Mouse (Mus musculus) erythroid progenitor cell, adult 5-6 weeks (primary cell): ENCODE measurements around the gene Ralb. TPM values are rescaled to one million over a fixed set of nuclear protein-coding genes. Genes with fewer than 3 reads are reported as not detected.
A peak's percentile ranks its signal among the peaks of the same experiment; 100 is the strongest.

ENCODE experiments used
- ATAC-seq: replicated peaks from 2 replicates; pipeline ENCODE4 v1.8.0; 2016; ENCODE audit warnings: moderate number of reproducible peaks, mild to moderate bottlenecking, moderate TSS enrichment, inconsistent platforms; ENCODE audit not compliant: poor library complexity, low FRiP score, severe bottlenecking
- total RNA-seq, 2 experiments: library from RNA; stranded (forward) in 1 of 2; stranded (reverse) in 1 of 2; fragments of 150-400 nt in 1 of 2; fragments of 186-747, 209-891 nt in 1 of 2; gene quantifications; 2 replicates each; pipeline versions ENCODE4 v1.2.3 to v1.2.4; 2015 to 2017; ENCODE audit warnings: low replicate concordance in 2 of 2

The Ralb gene
- total RNA-seq, 2 experiments from 2014 or later: 2.2 to 10.1 TPM

DNA sequence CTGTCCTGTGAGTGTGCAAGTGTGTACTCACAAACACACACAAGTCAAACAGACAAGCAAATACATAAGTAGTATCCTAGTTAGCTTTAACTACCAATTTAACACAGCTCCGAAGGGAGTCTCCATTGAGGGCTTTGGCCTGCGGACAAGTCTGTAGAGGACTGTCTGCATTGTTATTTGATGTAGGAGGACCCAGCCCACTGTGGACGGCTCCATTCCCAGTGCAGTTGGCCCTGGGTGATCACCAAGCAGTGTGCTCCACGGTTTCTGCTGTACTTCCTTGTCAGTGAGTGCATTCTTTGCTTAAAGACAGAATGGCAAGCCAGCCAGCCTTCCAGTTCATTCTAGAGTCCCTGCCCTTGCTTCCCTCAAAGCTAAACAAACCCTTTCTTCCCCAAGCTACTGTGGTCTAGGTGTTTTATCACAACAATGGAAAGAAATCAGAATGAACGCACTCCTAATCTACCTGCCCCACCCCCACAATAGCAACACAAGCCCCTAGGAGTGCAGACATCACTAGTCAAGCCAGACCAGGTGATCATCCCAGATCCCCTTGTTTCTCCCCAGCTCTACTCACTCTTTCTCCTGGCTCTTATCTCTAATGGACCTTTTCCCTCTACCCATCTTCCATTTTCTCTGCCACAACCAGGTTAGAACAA lies 7.1 kb downstream of the Ralb start:
- no peak for ATAC-seq

DNA sequence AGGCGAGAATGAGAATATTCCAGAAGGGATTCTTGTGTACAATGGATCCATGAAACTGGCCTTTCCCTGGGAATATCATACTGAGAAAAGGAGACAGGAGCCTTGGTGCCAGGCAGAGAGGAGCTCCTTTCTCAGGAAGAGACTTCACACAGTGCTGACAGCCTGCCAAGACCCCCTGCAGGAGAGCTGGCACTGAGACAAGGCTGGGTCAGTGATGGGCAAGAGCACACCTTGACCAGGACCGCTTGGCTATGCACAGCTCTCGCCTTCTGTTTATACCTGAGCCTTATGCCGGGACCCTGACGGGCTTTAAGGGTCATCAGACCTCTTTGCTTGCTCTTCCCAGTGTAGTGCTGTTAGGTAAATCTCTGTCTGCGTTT lies 9.2 kb downstream of the Ralb start:
- ATAC-seq: no peak

DNA sequence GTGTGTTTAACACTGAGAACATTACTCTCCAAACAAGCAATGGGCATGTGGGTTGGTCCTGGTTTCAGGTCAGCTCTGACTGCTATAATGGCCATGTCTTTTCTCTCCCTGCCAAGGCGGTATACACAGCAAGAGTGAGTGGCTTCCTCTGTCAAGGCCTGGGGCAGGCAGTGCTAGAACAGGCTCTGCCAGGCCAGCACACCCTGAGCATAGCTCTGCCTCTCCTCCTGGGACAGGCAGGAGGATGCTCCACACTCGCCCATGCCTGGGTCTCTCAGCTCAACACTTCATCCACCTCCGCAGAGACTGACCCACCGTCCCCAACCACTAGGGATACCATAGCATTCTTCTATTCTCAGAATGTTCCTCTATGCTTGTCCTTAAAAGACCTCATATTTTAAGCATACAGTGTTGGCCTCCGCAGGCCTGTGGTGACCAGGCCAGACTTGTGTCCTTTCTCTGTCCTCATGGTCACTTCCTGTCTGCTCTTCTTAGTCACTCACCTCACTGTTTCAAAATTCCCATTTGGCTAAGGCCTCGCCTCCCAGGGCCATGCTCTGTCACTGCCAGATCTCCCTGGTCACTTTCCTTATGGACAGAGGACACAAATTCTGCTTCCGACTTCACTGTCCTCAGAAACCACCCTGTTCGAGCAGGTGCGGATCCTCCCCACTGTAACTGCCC lies 9.7 kb downstream of the Ralb start:
- no peak for ATAC-seq

GRCm38 (mm10) chr1:119494024-119494711 lies 10.4 kb downstream of the Ralb start:
- ATAC-seq: no peak

DNA sequence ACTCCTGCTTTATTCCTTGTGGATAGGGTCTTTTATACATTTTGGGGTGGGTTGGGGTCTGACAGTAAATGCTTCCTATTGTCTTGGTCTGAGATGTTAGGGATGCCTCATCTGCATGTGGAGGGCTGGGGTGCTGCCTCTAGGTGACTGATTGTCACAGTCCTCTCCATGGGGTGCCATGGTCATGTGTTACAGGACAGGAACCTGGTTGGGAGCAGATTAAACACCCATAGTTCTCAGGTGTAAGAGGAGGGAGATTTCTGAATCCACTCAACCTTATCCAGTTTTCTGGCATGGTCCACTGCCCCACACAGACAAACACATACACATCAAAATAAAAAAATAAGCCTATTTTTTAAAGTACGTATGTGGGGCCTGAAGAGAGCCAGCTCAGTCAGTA lies 12.1 kb downstream of the Ralb start:
- ATAC-seq: no peak

DNA sequence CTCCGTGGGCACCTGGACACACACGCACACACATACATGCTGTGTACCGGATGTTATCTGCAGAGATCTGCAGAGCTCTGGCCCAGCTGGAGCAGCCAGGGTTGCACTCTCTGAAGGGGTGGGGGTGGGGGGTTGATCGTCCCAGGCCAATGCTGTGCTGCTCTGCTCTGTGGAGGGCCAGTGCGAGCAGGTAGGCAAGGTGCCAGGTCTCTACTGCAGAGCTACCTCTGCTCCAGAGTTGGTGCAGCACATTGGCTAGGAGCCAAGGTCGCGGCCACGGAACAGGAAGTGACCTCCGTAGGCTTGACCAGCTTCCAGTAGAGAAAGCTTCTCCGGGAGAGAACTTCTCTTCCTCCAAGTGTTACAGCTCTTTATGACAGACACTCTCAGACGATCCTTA lies 12.5 kb downstream of the Ralb start:
- ATAC-seq: no peak

DNA sequence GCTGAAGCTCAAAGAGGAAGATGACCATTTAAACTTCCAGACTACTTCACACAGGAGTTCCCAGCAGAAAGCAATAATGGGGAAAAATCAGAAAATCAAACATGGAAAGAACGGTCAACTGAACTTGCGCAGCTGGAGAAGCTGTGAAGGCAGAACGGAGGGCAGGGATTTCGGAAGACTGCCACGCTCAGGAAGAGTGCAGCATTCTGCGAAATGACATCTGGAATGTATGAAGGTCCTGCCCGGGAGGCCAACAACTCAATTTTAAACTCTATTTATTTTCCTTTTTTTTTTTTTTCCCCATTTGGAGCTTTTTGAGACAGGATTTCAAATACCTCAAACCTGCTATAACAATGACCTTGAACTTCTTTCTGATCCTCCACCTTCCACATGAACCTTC lies 13.8 kb downstream of the Ralb start:
- no peak for ATAC-seq

DNA sequence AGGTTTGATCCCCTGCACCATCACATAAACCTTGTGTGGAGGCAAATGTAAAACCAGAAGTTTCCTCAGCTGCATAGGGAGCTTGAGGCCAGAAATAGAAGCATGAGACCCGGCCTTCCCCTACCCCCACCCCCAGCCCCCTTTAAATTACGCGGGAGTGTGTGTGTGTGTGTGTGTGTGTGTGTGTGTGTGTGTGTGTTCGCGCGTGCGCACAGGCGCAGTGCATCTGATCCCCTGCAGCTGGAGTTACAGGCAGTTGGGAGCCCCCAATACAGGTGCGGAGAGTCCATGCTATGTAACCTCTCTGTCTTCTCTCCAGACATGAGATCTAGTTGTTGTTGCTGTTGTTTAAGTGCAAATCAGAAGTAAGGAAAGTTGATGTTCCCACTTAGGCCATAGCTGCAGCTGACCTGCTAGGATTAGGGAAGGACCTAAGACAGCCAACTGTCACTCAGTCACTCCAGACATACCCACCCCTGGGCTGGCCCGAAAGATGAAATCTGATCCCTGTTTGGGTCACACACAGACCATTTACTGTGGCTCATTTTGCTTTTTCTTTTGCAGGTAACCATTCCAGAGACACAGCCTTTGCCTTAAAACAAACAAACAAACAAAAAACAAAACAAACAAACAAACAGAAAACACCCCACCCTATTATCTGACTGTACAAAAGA lies 16.5 kb downstream of the Ralb start:
- no peak for ATAC-seq

DNA sequence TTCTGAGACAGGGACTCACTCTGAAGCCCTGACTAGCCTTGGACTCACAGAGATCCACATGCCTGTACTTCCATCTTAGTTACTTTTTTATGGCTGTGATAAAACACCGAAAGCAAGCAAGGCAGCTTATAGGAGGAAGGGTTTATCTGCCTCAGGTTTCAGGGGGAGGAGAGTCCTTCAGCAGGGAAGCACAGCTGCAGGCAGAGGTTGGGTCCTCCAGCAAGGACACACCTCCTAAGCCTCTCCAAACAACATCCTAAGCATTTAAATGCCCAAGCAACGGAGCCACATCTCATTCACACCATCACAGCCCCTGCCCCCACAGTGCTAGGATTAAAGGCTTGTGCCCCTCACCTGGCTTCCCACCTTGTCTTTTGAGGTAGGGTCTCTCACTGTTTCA lies 18.8 kb downstream of the Ralb start:
- ATAC-seq: no peak

DNA sequence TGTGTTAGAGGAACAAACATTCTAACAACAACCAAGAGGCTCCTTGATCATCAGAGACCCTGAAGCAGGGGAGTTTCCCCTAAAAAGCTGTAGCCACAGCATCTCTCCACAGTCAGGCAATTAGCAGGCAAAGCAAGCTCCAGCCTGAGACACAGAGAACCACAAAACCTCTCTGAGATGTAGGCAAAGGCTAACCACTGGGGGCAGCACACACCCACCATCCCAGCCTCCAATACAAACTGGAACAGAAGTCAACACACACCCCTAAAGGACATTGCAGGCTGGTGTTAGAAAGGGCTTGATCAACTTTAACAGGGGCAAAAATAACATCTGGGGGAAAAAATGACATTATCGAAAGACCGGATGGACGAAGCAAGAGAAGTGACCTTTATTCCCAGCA lies 20.1 kb downstream of the Ralb start:
- ATAC-seq: no peak

- no peak for ATAC-seq
Measured at GRCm38 (mm10) chr1:119482891-119483290, 21.7 kb downstream of the Ralb start.

- no peak for ATAC-seq
Measured at GRCm38 (mm10) chr1:119481205-119481932, 23.2 kb downstream of the Ralb start.

DNA sequence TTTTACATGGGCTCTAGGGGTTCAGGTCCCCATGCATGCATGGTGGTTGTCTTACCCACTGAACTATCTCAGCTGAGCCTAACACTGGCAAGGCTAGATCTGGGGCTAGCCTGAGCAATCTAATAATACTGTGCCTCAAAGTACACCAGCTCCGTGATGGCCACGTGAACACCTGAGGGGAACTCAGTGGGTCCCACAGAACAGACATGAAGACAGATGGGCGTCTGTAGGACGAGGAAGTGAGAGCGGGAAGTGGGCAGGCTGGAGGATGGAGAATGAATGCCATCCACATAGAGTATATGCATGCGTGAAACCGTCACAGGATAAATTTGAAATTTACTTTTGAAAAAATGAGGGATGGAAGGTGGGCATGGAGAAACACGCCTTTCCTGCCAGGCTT lies 23.9 kb downstream of the Ralb start:
- ATAC-seq: no peak

DNA sequence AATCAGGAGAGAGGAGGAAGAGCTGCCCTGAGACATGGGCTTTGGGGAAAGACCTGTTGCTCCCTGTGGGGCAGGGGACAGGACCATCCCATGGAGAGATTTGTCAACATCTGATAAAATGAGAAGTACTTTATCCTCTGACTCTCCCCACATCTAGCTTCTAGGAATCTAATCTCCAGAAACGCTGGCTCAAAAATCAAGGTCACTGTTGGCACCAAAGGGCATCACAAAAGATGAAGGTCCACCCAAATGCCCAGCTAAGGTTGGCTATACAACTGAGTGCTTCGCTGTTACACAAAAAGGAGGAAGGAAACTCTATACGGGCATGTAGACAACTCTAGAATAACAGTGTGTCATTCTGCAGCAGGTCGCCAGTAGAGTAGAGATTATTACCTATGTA lies 25.0 kb downstream of the Ralb start:
- ATAC-seq: no peak

DNA sequence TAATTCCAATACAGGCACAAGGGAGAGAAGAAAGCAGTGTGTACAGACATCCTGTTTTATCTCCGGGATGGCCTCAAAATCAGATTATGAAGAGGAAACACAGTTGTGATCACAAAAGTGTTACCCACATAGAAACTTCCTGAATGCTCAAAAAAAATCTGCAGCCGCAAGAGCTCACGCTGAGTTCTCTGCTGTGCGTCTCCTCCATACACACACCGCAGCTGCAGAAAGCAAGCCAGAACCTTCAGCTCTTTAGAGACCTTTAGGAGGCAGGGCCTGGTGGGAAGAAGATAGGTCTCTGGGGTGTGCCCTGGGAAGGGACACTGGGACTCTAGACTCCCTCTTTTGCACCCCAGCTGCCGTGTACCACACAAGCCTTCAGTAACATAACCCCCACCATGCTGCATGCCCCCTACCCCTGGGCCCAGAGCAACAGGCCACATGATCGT lies 27.7 kb downstream of the Ralb start:
- ATAC-seq: no peak

- no peak for ATAC-seq
Measured at GRCm38 (mm10) chr1:119474671-119475070, 29.9 kb downstream of the Ralb start.

DNA sequence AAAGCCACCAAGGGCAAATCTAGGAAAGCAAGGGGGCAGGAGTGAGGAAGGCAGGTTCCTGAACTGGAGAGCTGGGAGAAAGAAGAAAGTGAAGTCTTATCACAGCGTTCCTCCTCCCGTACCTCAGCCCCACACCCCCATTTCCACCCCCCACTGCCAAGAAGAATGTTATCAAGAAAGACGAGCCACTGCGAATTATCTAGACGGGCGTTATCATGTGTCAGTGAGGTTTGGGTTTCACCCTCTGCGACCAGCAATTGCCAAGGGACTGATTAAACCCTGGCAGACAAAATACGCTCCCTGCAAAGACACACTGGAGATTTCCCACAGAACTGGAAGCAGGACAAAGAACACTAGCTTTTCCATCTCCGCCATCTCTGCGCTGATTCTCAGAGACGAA lies 31.9 kb downstream of the Ralb start:
- ATAC-seq: no peak

- ATAC-seq: no peak
Measured at GRCm38 (mm10) chr1:119471793-119472396, 32.7 kb downstream of the Ralb start.

GRCm38 (mm10) chr1:119463386-119463785 lies 41.2 kb downstream of the Ralb start:
- ATAC-seq: peak; percentile 54; the same call in 1 of the 2 replicates

- ATAC-seq: no peak
Measured at GRCm38 (mm10) chr1:119460062-119460461, 44.5 kb downstream of the Ralb start.
